Mouse (Mus musculus): ENCODE results near the gene Mag. TPM values are rescaled to one million over a fixed set of nuclear protein-coding genes. Genes with fewer than 3 reads are reported as not detected.
"Not testable (repeated sequence)": the region's sequence is repeated elsewhere in the genome, so short reads cannot be mapped to it uniquely, and the experiment has no call there.

Gene Mag
- polyA plus RNA-seq, 1 experiment from 2014 or later = 0.08 TPM

GRCm38 (mm10) chr7:30945466-30945865, 30.8 kb upstream of the Mag start:
- not testable (repeated sequence) for H3K4me3 ChIP-seq (ENCODE audit: low read depth, low read length); H3K9ac ChIP-seq (ENCODE audit: low read depth, low read length); H3K4me2 ChIP-seq; H3K27me3 ChIP-seq (replicated peaks; ENCODE audit: control insufficient read depth, insufficient read depth, low read length); DNase-seq (ENCODE audit: low spot score); H3K4me1 ChIP-seq (replicated peaks; ENCODE audit: control insufficient read depth, insufficient read depth, low read length); ATAC-seq (replicated peaks; ENCODE audit: low FRiP score); H3K36me3 ChIP-seq (ENCODE audit: control insufficient read depth, insufficient read depth, low read length); H3K9me3 ChIP-seq (ENCODE audit: control insufficient read depth, low read length); H3K27ac ChIP-seq (ENCODE audit: low read depth, low read length)
- WGBS = 93% methylated on average over 7 of the region's 7 CpGs

GRCm38 (mm10) chr7:30944706-30945105, 30.0 kb upstream of the Mag start:
- H3K9ac ChIP-seq (ENCODE audit: low read depth, low read length); H3K9me3 ChIP-seq (ENCODE audit: control insufficient read depth, low read length); H3K4me1 ChIP-seq (replicated peaks; ENCODE audit: control insufficient read depth, insufficient read depth, low read length); H3K4me3 ChIP-seq (ENCODE audit: low read depth, low read length); H3K36me3 ChIP-seq (ENCODE audit: control insufficient read depth, insufficient read depth, low read length); H3K27ac ChIP-seq (ENCODE audit: low read depth, low read length); H3K27me3 ChIP-seq (replicated peaks; ENCODE audit: control insufficient read depth, insufficient read depth, low read length); ATAC-seq (replicated peaks; ENCODE audit: low FRiP score); DNase-seq (ENCODE audit: low spot score); H3K4me2 ChIP-seq: not testable (repeated sequence)
- WGBS = 51% methylated on average over 2 of the region's 2 CpGs

- Histone ChIP-seq H3K9ac (ENCODE audit: low read depth, low read length) (no peak within 1 kb of the TSS), H3K9me3 (ENCODE audit: control insufficient read depth, low read length) (no peaks in the 10 kb centered on the region), H3K4me3 (ENCODE audit: low read depth, low read length) (no peak within 1 kb of the TSS), H3K27me3 (replicated peaks; ENCODE audit: control insufficient read depth, insufficient read depth, low read length) (no peaks in the 10 kb centered on the region), H3K36me3 (ENCODE audit: control insufficient read depth, insufficient read depth, low read length) (peaks cover 3% of the 10 kb centered on the region; the same call in 1 of the 2 replicates), H3K27ac (ENCODE audit: low read depth, low read length) (no peak within 1 kb of the TSS), H3K4me2 (no peak within 1 kb of the TSS), H3K4me1 (replicated peaks; ENCODE audit: control insufficient read depth, insufficient read depth, low read length) (no peaks in the 10 kb centered on the region)
- WGBS = 63% methylated on average over 9 of the region's 9 CpGs
- no peak for DNase-seq (ENCODE audit: low spot score)
- no peak for ATAC-seq (replicated peaks; ENCODE audit: low FRiP score)
Observed at GRCm38 (mm10) chr7:30943909-30944635, 29.4 kb upstream of the Mag start, which contains the start of gene Hamp. TSS of gene Hamp (minus strand) at chr7:30944032.

DNA sequence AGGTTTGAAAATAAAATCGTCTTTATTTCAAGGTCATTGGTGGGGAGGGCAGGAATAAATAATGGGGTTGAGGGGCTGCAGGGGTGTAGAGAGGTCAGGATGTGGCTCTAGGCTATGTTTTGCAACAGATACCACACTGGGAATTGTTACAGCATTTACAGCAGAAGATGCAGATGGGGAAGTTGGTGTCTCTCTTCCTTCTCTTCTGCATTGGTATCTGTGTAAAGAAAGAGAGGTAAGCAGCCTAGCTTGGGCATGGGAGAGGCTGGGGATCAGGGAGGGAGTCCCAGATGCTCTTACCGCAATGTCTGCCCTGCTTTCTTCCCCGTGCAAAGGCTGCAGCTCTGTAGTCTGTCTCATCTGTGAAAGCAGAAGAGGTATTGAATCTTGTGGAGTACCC, 27.7 kb upstream of the Mag start:
- not testable (repeated sequence) for H3K27ac ChIP-seq (ENCODE audit: low read depth, low read length); ATAC-seq (replicated peaks; ENCODE audit: low FRiP score); H3K4me3 ChIP-seq (ENCODE audit: low read depth, low read length); DNase-seq (ENCODE audit: low spot score); H3K9me3 ChIP-seq (ENCODE audit: control insufficient read depth, low read length); H3K4me2 ChIP-seq; H3K9ac ChIP-seq (ENCODE audit: low read depth, low read length); H3K4me1 ChIP-seq (replicated peaks; ENCODE audit: control insufficient read depth, insufficient read depth, low read length); H3K36me3 ChIP-seq (ENCODE audit: control insufficient read depth, insufficient read depth, low read length); H3K27me3 ChIP-seq (replicated peaks; ENCODE audit: control insufficient read depth, insufficient read depth, low read length)
- WGBS = 57% methylated on average over 2 of the region's 3 CpGs

DNA sequence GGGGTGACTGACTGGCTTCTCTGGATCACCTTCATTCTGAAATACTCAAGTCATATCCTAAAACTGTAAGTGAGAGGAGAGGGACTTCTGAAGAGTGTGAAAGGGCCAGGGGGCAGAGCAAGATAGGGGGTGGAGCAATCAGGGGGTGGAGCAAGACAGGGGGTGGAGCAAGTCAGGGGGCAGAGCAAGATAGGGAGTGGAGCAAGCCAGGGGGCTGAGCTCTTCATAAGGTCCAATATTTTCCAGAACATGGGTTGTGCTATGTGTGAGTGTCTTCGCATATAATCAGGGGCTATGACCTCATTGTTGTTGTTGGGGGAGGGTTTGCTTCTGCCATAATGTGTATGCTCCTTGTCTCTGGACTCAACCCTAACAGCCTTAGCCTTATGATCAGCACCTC, 25.4 kb upstream of the Mag start:
- 67% methylated on average over 1 of the region's 1 CpGs for WGBS
- not testable (repeated sequence) for H3K9me3 ChIP-seq (ENCODE audit: control insufficient read depth, low read length); H3K4me3 ChIP-seq (ENCODE audit: low read depth, low read length); H3K4me2 ChIP-seq; H3K9ac ChIP-seq (ENCODE audit: low read depth, low read length); H3K27me3 ChIP-seq (replicated peaks; ENCODE audit: control insufficient read depth, insufficient read depth, low read length); ATAC-seq (replicated peaks; ENCODE audit: low FRiP score); H3K36me3 ChIP-seq (ENCODE audit: control insufficient read depth, insufficient read depth, low read length); H3K27ac ChIP-seq (ENCODE audit: low read depth, low read length); DNase-seq (ENCODE audit: low spot score); H3K4me1 ChIP-seq (replicated peaks; ENCODE audit: control insufficient read depth, insufficient read depth, low read length)

DNA sequence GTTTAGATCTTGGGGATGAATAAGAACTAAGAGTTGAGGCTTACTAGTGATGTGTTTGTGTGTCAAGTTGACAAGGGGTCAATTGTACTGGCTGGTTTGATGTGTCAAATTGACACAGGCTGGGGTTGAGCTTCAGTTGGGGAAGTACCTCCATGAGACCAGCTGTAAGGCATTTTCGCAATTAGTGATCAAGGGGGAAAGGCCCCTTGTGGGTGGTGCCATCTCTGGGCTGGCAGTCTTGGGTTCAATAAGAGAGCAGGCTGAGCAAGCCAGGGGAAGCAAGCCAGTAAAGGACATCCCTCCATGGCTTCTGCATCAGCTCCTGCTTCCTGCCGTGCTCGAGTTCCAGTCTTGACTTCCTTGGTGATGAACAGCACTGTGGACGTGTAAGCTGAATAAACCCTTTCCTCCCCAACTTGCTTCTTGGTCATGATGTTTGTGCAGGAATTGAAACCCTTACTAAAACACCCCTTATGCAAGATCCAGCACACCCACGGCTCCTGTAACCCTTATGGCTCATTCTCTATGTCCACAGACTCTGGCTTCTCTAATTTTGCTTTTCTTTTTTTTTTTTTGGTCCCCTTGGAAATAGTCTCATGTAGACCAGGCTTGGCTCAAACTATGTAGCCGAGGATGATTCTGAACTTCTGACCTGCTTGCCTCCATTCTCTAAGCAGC, 20.9 kb upstream of the Mag start:
- ATAC-seq (replicated peaks; ENCODE audit: low FRiP score); H3K4me3 ChIP-seq (ENCODE audit: low read depth, low read length); H3K27me3 ChIP-seq (replicated peaks; ENCODE audit: control insufficient read depth, insufficient read depth, low read length); DNase-seq (ENCODE audit: low spot score); H3K36me3 ChIP-seq (ENCODE audit: control insufficient read depth, insufficient read depth, low read length); H3K4me2 ChIP-seq; H3K9me3 ChIP-seq (ENCODE audit: control insufficient read depth, low read length); H3K4me1 ChIP-seq (replicated peaks; ENCODE audit: control insufficient read depth, insufficient read depth, low read length); H3K27ac ChIP-seq (ENCODE audit: low read depth, low read length); H3K9ac ChIP-seq (ENCODE audit: low read depth, low read length): not testable (repeated sequence)
- WGBS = 64% methylated on average over 6 of the region's 6 CpGs

- H3K27me3 ChIP-seq (replicated peaks; ENCODE audit: control insufficient read depth, insufficient read depth, low read length); H3K4me1 ChIP-seq (replicated peaks; ENCODE audit: control insufficient read depth, insufficient read depth, low read length); H3K4me3 ChIP-seq (ENCODE audit: low read depth, low read length); H3K36me3 ChIP-seq (ENCODE audit: control insufficient read depth, insufficient read depth, low read length); H3K4me2 ChIP-seq; ATAC-seq (replicated peaks; ENCODE audit: low FRiP score); DNase-seq (ENCODE audit: low spot score); H3K9ac ChIP-seq (ENCODE audit: low read depth, low read length); H3K27ac ChIP-seq (ENCODE audit: low read depth, low read length); H3K9me3 ChIP-seq (ENCODE audit: control insufficient read depth, low read length): not testable (repeated sequence)
- 78% methylated on average over 2 of the region's 2 CpGs for WGBS
Observed at GRCm38 (mm10) chr7:30924581-30924980, 9.9 kb upstream of the Mag start, which contains the start of gene Hamp2. TSS of gene Hamp2 (minus strand) at chr7:30924681.

- 57% methylated on average over 3 of the region's 3 CpGs for WGBS
- H3K36me3 ChIP-seq (ENCODE audit: control insufficient read depth, insufficient read depth, low read length) = no peaks in the 10 kb centered on the region
- no peaks in the 10 kb centered on the region for H3K27me3 ChIP-seq (replicated peaks; ENCODE audit: control insufficient read depth, insufficient read depth, low read length)
- no peaks in the 10 kb centered on the region for H3K4me1 ChIP-seq (replicated peaks; ENCODE audit: control insufficient read depth, insufficient read depth, low read length)
- no peak overlapping the region for H3K27ac ChIP-seq (ENCODE audit: low read depth, low read length)
- no peak overlapping the region for H3K4me3 ChIP-seq (ENCODE audit: low read depth, low read length)
- ATAC-seq (replicated peaks; ENCODE audit: low FRiP score) (no peak), DNase-seq (ENCODE audit: low spot score) (no peak)
- H3K9me3 ChIP-seq (ENCODE audit: control insufficient read depth, low read length) = no peaks in the 10 kb centered on the region
- no peak overlapping the region for H3K4me2 ChIP-seq
- H3K9ac ChIP-seq (ENCODE audit: low read depth, low read length) = no peak overlapping the region
Observed at GRCm38 (mm10) chr7:30924071-30924470, 9.4 kb upstream of the Mag start.

DNA sequence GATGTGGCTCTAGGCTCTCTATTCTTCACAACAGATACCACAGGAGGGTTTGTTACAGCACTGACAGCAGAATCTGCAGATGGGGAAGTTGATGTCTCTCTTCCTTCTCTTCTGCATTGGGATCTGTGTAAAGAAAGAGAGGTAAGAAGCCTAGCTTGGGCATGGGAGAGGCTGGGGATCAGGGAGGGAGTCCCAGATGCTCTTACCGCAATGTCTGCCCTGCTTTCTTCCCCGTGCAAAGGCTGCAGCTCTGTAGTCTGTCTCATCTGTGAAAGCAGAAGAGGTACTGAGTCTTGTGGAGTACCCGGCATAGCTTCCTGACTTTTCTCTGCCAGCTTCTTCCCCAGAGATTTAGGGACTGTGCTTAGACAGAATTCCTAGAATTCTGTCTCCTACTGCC, 7.8 kb upstream of the Mag start:
- not testable (repeated sequence) for H3K9ac ChIP-seq (ENCODE audit: low read depth, low read length); H3K4me2 ChIP-seq; H3K27ac ChIP-seq (ENCODE audit: low read depth, low read length); H3K4me3 ChIP-seq (ENCODE audit: low read depth, low read length); H3K36me3 ChIP-seq (ENCODE audit: control insufficient read depth, insufficient read depth, low read length); DNase-seq (ENCODE audit: low spot score); H3K27me3 ChIP-seq (replicated peaks; ENCODE audit: control insufficient read depth, insufficient read depth, low read length); ATAC-seq (replicated peaks; ENCODE audit: low FRiP score); H3K9me3 ChIP-seq (ENCODE audit: control insufficient read depth, low read length); H3K4me1 ChIP-seq (replicated peaks; ENCODE audit: control insufficient read depth, insufficient read depth, low read length)
- WGBS = 46% methylated on average over 3 of the region's 3 CpGs

Data from liver, embryonic 11.5 days (tissue).